Mouse (Mus musculus): Measurements from ENCODE around the gene Gm17334.

DNA sequence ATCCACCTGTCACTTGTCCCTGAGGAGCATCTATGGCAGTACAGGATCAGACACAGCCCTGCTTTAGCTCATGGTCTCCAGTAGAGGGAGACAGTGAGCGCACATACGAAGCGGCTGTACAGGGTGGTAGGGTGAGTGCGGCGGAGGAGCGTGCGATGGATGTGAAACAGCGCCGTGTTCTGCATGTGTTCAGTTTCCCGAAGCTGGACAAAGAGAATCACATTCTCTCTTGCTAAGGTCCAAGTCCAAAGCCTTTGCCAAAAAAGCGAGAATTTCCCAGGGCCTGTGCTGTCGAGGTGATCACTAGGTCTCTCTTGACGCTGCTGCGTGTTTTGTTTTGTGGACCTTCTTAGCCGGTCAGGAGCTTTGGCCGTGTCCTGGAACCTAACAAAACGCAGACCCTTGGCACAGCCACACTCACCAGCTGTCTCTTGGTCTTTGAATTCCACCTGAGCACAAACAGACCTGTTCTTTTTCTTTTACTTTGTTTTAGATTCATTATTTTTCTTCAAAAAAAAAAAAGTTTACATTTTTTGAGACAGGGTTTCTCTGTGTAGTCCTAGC, 37.2 kb downstream of the Gm17334 start:
- TF ChIP-seq MAX (IDR thresholded peaks at IDR 0.05; ENCODE audit: low read depth) (no peak), MYOD1 (IDR thresholded peaks at IDR 0.05; ENCODE audit: control insufficient read depth in 1 of 3, insufficient read length in 2 of 3, low read depth in 2 of 3) (peak in 1 of 3 experiments; percentile 18), USF1 (IDR thresholded peaks at IDR 0.05; ENCODE audit: low read depth) (no peak), TCF3 (IDR thresholded peaks at IDR 0.05; ENCODE audit: insufficient read length, low read depth) (no peak), MYOG (IDR thresholded peaks at IDR 0.05; ENCODE audit: control insufficient read depth in 1 of 3, insufficient read depth in 1 of 3, insufficient read length in 2 of 3, low read depth in 2 of 3) (no peak), POLR2A (IDR thresholded peaks at IDR 0.05; ENCODE audit: insufficient read length, low read depth) (no peak), E2F4 (IDR thresholded peaks at IDR 0.05; ENCODE audit: insufficient read depth) (no peak), TCF12 (IDR thresholded peaks at IDR 0.05; ENCODE audit: insufficient read depth, poor library complexity, severe bottlenecking) (no peak), CEBPB (IDR thresholded peaks at IDR 0.05; ENCODE audit: insufficient read depth, poor library complexity, severe bottlenecking) (no peak)

Measured in myocyte (in vitro differentiated cells).